Mouse (Mus musculus): ENCODE results near the gene Ttc7b.

GRCm38 (mm10) chr12:100325618-100326017, 195.0 kb downstream of the Ttc7b start:
- TF ChIP-seq POLR2A (IDR thresholded peaks at IDR 0.05; ENCODE audit: insufficient read depth, low read depth, low read length) (no peak), CTCF (IDR thresholded peaks at IDR 0.05; ENCODE audit: insufficient read depth, low read depth, low read length) (no peak)
